22 mouse cellular contexts compared by ENCODE assay signal in the genomic region with DNA sequence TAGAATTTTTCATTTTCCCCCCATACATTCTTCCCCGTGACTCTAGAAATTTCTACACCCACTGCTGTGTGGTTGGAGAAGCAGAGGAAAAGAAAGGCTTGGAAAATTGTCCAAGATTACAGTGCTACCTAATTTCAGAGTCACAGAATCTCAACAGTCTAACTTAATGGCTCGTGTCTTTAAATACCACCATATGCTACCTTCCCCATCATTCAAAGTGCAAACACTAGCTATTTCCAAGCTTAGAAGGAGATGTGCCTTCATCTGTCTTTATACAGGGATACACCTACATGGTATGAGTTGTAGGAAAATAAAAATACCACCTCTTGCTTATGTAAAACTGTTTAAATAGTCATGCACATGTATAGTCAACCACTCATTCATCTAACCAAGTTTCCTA. TPM values are rescaled to one million over a fixed set of nuclear protein-coding genes. Genes with fewer than 3 reads are reported as not detected.
DNase-seq lines count a peak whose midpoint lies in the region; ATAC-seq lines count a peak whose summit lies in the region.
"Had no signal": no experiment of that assay in that cellular context is flagged by ENCODE, and none has a peak within 500 bp of the region (broad histone marks: within the 10 kb centered on the region; RNA-seq: fewer than 3 reads in every experiment).

No protein-coding gene starts in this region.

- intact Hi-C loops in left cerebral cortex, postnatal 4 days (cut with DNase I): no loop called here
- intact Hi-C loops in left cerebral cortex, postnatal 25 days (cut with DNase I): loop anchor here (5.0 kb wide), 1 partner anchor 72 kb away; no protein-coding TSS in a partner anchor
- intact Hi-C loops in left cerebral cortex, postnatal 10 days (cut with DNase I): no loop called here

- no peak for DNase-seq in frontal cortex, postnatal 10 days (ENCODE audit: low spot score in 2 of 2)
- peak; percentile 16 for DNase-seq in left cerebral cortex, adult 11 months (ENCODE audit: low spot score)
- DNase-seq in left cerebral cortex, postnatal 4 days: no peak
- DNase-seq in left cerebral cortex, postnatal 25 days (ENCODE audit: low spot score in 2 of 2): peak; percentile 22 to 83
- no peak for DNase-seq in left cerebral cortex, postnatal 10 days (ENCODE audit: extremely low spot score in 1 of 2, low spot score in 2 of 2)
- DNase-seq in right cerebral cortex, postnatal 25 days: peak; percentile 14
- DNase-seq in right cerebral cortex, postnatal 10 days (ENCODE audit: low spot score in 2 of 2): no peak
- DNase-seq: adrenal gland, adult 8-10 months; adrenal gland, postnatal 25 days; cerebellum, adult 18-20 months; cerebellum, adult 9-10 months; cerebellum, postnatal 14 days; gastrocnemius, postnatal 10 days; gastrocnemius, postnatal 36 days; heart, adult 2 months had no signal

- ATAC-seq in frontal cortex, adult (ENCODE audit: low TSS enrichment): peak; percentile 79
- ATAC-seq: activated CD4-positive, CD25-positive, alpha-beta regulatory T cell, adult 4 months; forebrain, embryonic 13.5 days; forebrain, embryonic 16.5 days had no signal

RNA-seq across cellular contexts. Expression of gene Lrtm1, which starts 38.8 kb away (rescaled TPM):
- total RNA-seq in left cerebral cortex, postnatal 4 days (2021): not detected
- not detected for total RNA-seq in left cerebral cortex, postnatal 25 days (2021)
- not detected for total RNA-seq in left cerebral cortex, postnatal 10 days (2021)
- total RNA-seq: ES-E14; granulocyte monocyte progenitor cell, adult 5-6 weeks; hematopoietic stem cell, adult 5-6 weeks had no signal

Comparison
In these comparisons a context has a peak if more than half of its experiments do, and no peak if none do; other contexts are left out.
1. DNase-seq: peak in left cerebral cortex, adult 11 months (single experiment), left cerebral cortex, postnatal 25 days (2 of 2) and right cerebral cortex, postnatal 25 days (single experiment); none in frontal cortex, postnatal 10 days (0 of 2), left cerebral cortex, postnatal 4 days (single experiment), left cerebral cortex, postnatal 10 days (0 of 2) and right cerebral cortex, postnatal 10 days (0 of 2).